Mouse (Mus musculus): ENCODE data around the gene Mxi1. TPM values are rescaled to one million over a fixed set of nuclear protein-coding genes. Genes with fewer than 3 reads are reported as not detected.

Gene Mxi1
- total and polyA plus RNA-seq, 2 experiments from 2014 or later = 48.4 to 48.9 TPM

DNA sequence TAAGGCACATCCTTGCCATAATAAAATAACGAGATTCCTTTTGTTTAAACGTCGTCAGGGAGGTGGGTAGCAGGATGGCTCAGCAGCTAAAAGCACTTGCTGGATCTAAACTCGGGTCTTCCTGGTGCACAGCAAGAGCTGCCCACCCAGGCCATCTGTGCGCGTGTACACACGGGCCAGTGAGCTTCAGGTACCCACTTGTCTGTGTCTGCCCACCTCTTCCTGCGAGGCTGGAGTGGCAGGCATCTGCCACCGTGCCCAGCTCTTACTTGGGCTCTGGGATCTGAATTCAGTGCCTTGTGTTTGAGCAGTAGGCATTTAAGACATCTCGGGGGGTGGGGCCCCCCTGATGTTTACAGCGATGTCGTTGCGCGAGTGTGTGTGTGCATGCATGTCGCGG lies 44.7 kb downstream of the Mxi1 start:
- 69% methylated on average over 16 of the region's 16 CpGs for WGBS
- Histone ChIP-seq H3K4me2 (ENCODE audit: low read depth) (no peak overlapping the region), H3K27ac (ENCODE audit: low read depth, low read length) (no peak overlapping the region), H3K9me3 (ENCODE audit: low read length) (no peaks in the 10 kb centered on the region), H3K4me1 (ENCODE audit: insufficient read depth) (0 out of 2 replicates have a peak, but pooled peaks cover 2% of the 10 kb centered on the region), H3K4me3 (ENCODE audit: low read depth, low read length) (no peak overlapping the region), H3K36me3 (ENCODE audit: insufficient read depth) (no peaks in the 10 kb centered on the region), H3K27me3 (ENCODE audit: insufficient read depth, low read length) (no peaks in the 10 kb centered on the region), H3K9ac (no peak overlapping the region)
- ATAC-seq (no peak), DNase-seq (no peak)
- no peak for TF ChIP-seq CTCF (IDR thresholded peaks at IDR 0.05; ENCODE audit: low read depth)

DNA sequence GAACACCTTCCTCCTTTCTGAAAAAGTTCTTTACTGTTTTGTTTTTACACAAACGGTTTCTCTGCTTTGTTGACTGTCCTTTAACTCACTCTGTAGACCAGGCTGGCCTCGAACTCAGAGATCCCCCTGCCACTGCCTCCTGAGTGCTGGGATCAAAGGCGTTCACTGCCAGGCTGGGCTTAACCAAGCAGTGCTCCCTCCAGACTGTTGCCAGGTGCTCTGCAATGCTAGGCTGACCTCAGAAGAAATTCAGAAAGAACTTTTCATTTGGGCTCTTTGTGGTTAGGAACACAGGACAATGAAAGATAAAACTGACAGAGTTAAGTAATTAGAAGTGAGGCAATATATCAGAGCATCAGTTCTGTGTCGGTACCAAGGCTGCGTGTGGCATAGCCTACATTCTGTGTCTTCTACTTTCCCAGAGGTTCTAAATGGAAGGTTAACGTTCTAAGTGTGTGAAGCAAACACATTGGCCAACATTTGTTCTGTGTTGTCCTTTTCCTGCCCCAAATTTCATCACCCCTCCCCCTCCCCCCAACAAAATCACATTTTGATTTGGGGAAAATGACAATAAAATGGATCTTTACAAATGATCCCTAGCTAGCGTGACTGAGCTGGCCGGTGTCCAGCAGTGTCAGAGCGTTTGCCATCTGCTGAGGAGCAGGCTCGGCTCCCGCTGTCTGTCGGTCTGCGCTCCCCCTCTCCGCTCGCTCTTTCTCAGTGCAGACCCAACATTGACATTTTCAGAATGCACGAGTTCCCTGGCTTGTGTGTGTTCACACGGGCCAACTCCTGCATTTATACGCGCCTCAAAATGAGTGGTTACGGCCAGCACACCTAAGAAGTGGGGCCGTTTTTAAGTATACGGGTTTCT lies 49.1 kb downstream of the Mxi1 start:
- 20% methylated on average over 22 of the region's 22 CpGs for WGBS
- Histone ChIP-seq H3K4me2 (ENCODE audit: low read depth) (peak overlapping the region; percentile 54), H3K9me3 (ENCODE audit: low read length) (no peaks in the 10 kb centered on the region), H3K36me3 (ENCODE audit: insufficient read depth) (no peaks in the 10 kb centered on the region), H3K27me3 (ENCODE audit: insufficient read depth, low read length) (no peaks in the 10 kb centered on the region), H3K4me1 (ENCODE audit: insufficient read depth) (0 out of 2 replicates have a peak, but pooled peaks cover 4% of the 10 kb centered on the region), H3K9ac (peak overlapping the region; percentile 35), H3K4me3 (ENCODE audit: low read depth, low read length) (peak overlapping the region; percentile 18; the same call in 1 of the 2 replicates), H3K27ac (ENCODE audit: low read depth, low read length) (peak overlapping the region; percentile 64)
- TF ChIP-seq CTCF (IDR thresholded peaks at IDR 0.05; ENCODE audit: low read depth) = no peak
- DNase-seq (peak; percentile 74), ATAC-seq (peak; percentile 68)

DNA sequence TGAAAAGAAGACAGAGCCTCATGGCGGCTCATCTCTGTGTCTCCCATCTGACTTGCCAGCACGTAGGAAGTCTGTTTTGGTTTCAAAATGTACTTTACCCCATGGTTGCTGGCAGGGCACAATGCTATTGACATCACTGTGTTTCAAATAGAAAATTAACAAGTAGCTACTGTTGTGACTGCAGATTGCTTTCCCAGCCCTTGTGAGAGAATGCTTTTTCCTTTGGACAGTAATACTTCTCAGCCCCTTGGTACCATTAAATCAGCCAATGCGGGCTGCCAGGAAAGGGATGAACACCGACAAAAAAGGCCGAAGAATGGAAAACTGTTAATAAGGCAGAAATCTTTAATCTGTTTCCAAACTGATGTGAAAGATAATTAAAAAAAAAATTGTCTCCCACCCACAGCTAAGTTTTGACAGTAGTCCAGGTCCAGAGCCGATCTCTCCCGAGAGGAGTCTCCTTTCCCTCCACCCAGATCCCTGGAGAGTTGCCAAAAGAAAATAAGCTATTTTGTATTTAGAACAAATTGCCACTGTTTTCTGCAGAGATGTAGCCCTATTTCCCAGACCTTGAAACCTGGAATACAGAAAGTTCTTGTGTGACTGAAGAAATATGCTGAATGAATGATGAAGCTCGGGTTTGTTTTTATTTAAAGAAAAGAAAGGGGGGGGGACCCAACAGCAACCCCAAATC lies 50.1 kb downstream of the Mxi1 start:
- H3K4me3 ChIP-seq (ENCODE audit: low read depth, low read length) = peak overlapping the region; percentile 18; the same call in 1 of the 2 replicates
- DNase-seq (peak; percentile 60), ATAC-seq (peak; percentile 61)
- H3K4me1 ChIP-seq (ENCODE audit: insufficient read depth) = 0 out of 2 replicates have a peak, but pooled peaks cover 4% of the 10 kb centered on the region
- H3K9me3 ChIP-seq (ENCODE audit: low read length) = no peaks in the 10 kb centered on the region
- H3K27me3 ChIP-seq (ENCODE audit: insufficient read depth, low read length) = no peaks in the 10 kb centered on the region
- WGBS = 13% methylated on average over 8 of the region's 8 CpGs
- H3K9ac ChIP-seq = peak overlapping the region; percentile 35
- peak overlapping the region; percentile 54 for H3K4me2 ChIP-seq (ENCODE audit: low read depth)
- H3K27ac ChIP-seq (ENCODE audit: low read depth, low read length) = peak overlapping the region; percentile 64
- no peaks in the 10 kb centered on the region for H3K36me3 ChIP-seq (ENCODE audit: insufficient read depth)
- TF ChIP-seq CTCF (IDR thresholded peaks at IDR 0.05; ENCODE audit: low read depth) = no peak

DNA sequence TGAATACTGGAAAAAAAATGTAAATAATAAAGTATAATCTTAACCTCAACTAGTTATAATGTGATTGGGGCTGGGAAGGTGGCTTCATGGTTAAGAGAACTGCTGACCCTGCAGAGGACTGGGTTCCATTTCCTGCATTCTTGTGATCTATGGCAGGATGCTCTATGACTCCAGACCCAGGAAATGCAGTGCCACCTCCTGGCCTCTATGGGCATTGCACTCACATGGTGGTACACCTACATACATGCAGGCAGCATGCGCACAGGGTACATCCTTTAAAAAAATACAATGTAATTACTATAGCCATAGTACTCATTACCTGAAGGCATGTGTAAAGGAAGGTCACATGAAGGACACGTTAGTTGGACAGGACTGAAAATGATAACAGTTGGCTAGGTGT lies 52.6 kb downstream of the Mxi1 start:
- 49% methylated on average over 2 of the region's 2 CpGs for WGBS
- no peak for ATAC-seq
- no peak overlapping the region for H3K4me3 ChIP-seq (ENCODE audit: low read depth, low read length)

DNA sequence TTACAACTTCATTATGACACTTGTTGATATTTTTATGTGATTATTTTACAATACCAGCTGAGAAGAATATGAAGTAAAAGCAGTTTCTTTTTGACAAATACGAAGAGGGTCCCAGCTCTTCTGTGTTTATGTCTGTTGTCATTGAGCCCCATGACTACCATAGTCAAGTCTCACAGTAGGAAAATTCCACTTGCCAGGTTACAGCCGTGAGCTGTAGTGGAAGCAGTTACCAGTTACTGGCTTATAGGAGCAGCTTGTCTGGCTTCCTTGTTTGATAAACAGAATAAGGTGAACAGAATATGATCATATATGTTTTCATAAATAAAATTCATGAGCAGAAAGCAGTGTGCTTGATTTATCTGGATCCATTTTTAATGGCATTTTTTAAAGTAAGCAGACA lies 54.2 kb downstream of the Mxi1 start:
- 37% methylated on average over 2 of the region's 2 CpGs for WGBS
- Histone ChIP-seq H3K4me1 (ENCODE audit: insufficient read depth) (0 out of 2 replicates have a peak, but pooled peaks cover 4% of the 10 kb centered on the region), H3K4me3 (ENCODE audit: low read depth, low read length) (no peak overlapping the region), H3K27ac (ENCODE audit: low read depth, low read length) (no peak overlapping the region), H3K4me2 (ENCODE audit: low read depth) (no peak overlapping the region), H3K9ac (no peak overlapping the region), H3K36me3 (ENCODE audit: insufficient read depth) (no peaks in the 10 kb centered on the region), H3K9me3 (ENCODE audit: low read length) (no peaks in the 10 kb centered on the region), H3K27me3 (ENCODE audit: insufficient read depth, low read length) (no peaks in the 10 kb centered on the region)
- DNase-seq = no peak
- no peak for TF ChIP-seq CTCF (IDR thresholded peaks at IDR 0.05; ENCODE audit: low read depth)
- 0 out of 2 replicates have a peak, but pooled peaks have one; percentile 26 for ATAC-seq

More for the DNA sequence above, 52.6 kb downstream of the Mxi1 start:
- Histone ChIP-seq H3K4me1 (ENCODE audit: insufficient read depth) (0 out of 2 replicates have a peak, but pooled peaks cover 4% of the 10 kb centered on the region), H3K27me3 (ENCODE audit: insufficient read depth, low read length) (no peaks in the 10 kb centered on the region), H3K9ac (no peak overlapping the region), H3K36me3 (ENCODE audit: insufficient read depth) (no peaks in the 10 kb centered on the region), H3K9me3 (ENCODE audit: low read length) (no peaks in the 10 kb centered on the region), H3K27ac (ENCODE audit: low read depth, low read length) (no peak overlapping the region), H3K4me2 (ENCODE audit: low read depth) (no peak overlapping the region)
- DNase-seq = peak; percentile 25
- TF ChIP-seq CTCF (IDR thresholded peaks at IDR 0.05; ENCODE audit: low read depth) = peak; percentile 65

DNA sequence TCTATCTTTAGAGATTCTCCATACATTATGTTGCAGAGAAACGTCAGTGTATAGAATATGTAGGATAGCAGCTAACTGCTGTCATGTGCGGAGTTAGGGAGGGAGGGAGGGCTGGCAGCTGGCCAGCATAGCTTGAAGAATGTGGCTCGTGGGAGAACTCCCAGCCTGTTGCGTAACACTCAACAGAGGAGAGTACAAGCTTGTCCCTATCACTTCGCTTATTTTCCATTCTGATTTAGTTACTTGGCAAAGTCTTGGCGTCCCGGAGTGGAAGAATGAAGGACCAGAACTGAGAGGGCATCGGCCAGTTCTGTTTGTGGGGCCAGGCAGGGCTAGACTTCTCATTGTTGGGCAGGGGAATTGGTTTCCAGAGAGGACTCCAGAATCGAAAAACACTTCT lies 54.6 kb downstream of the Mxi1 start:
- ATAC-seq (peak; percentile 53), DNase-seq (peak; percentile 76)
- Histone ChIP-seq H3K9ac (no peak overlapping the region), H3K36me3 (ENCODE audit: insufficient read depth) (no peaks in the 10 kb centered on the region), H3K4me2 (ENCODE audit: low read depth) (no peak overlapping the region), H3K27me3 (ENCODE audit: insufficient read depth, low read length) (no peaks in the 10 kb centered on the region), H3K4me1 (ENCODE audit: insufficient read depth) (0 out of 2 replicates have a peak, but pooled peaks cover 2% of the 10 kb centered on the region), H3K4me3 (ENCODE audit: low read depth, low read length) (no peak overlapping the region), H3K27ac (ENCODE audit: low read depth, low read length) (no peak overlapping the region), H3K9me3 (ENCODE audit: low read length) (no peaks in the 10 kb centered on the region)
- 10% methylated on average over 9 of the region's 9 CpGs for WGBS
- no peak for TF ChIP-seq CTCF (IDR thresholded peaks at IDR 0.05; ENCODE audit: low read depth)

Data from forebrain, postnatal 0 days (tissue).